Mouse (Mus musculus): ENCODE measurements around the gene Rabgap1l.

Rabgap1l gene

GRCm38 (mm10) chr1:160273133-160273743 lies 519.8 kb downstream of the Rabgap1l start:
- DNase-seq: no peak

- no peak for DNase-seq
Measured at GRCm38 (mm10) chr1:160271282-160271967, 521.6 kb downstream of the Rabgap1l start.

GRCm38 (mm10) chr1:160268322-160268721 lies 524.7 kb downstream of the Rabgap1l start:
- no peak for DNase-seq

- DNase-seq: no peak
Measured at GRCm38 (mm10) chr1:160263630-160264346, 529.2 kb downstream of the Rabgap1l start.

- DNase-seq: no peak
Measured at GRCm38 (mm10) chr1:160263053-160263452, 530.0 kb downstream of the Rabgap1l start.

GRCm38 (mm10) chr1:160262415-160262814 lies 530.6 kb downstream of the Rabgap1l start:
- no peak for DNase-seq

- DNase-seq: no peak
Measured at GRCm38 (mm10) chr1:160261849-160262248, 531.2 kb downstream of the Rabgap1l start.

- DNase-seq: no peak
Measured at GRCm38 (mm10) chr1:160260605-160261004, 532.4 kb downstream of the Rabgap1l start.

- no peak for DNase-seq
Measured at GRCm38 (mm10) chr1:160259884-160260283, 533.1 kb downstream of the Rabgap1l start.

- DNase-seq: no peak
Measured at GRCm38 (mm10) chr1:160253108-160253507, 539.9 kb downstream of the Rabgap1l start.

GRCm38 (mm10) chr1:160251388-160252007 lies 541.5 kb downstream of the Rabgap1l start:
- DNase-seq: no peak

- no peak for DNase-seq
Measured at GRCm38 (mm10) chr1:160250782-160251181, 542.2 kb downstream of the Rabgap1l start.

- no peak for DNase-seq
Measured at GRCm38 (mm10) chr1:160249786-160250185, 543.2 kb downstream of the Rabgap1l start.

- peak; percentile 55 for DNase-seq
Measured at GRCm38 (mm10) chr1:160247473-160247872, 545.5 kb downstream of the Rabgap1l start.

GRCm38 (mm10) chr1:160246844-160247243 lies 546.2 kb downstream of the Rabgap1l start:
- DNase-seq: no peak

GRCm38 (mm10) chr1:160245954-160246353 lies 547.1 kb downstream of the Rabgap1l start:
- DNase-seq: peak in 1 of 2 experiments; percentile 22

GRCm38 (mm10) chr1:160244689-160245088 lies 548.3 kb downstream of the Rabgap1l start:
- no peak for DNase-seq

- no peak for DNase-seq
Measured at GRCm38 (mm10) chr1:160240091-160240490, 552.9 kb downstream of the Rabgap1l start.

GRCm38 (mm10) chr1:160238852-160239443 lies 554.1 kb downstream of the Rabgap1l start:
- DNase-seq: no peak

GRCm38 (mm10) chr1:160237981-160238380 lies 555.0 kb downstream of the Rabgap1l start:
- no peak for DNase-seq

GRCm38 (mm10) chr1:160233921-160234320 lies 559.1 kb downstream of the Rabgap1l start:
- peak; percentile 30 to 35 for DNase-seq

GRCm38 (mm10) chr1:160232113-160232512 lies 560.9 kb downstream of the Rabgap1l start:
- DNase-seq: no peak

GRCm38 (mm10) chr1:160231013-160231412 lies 562.0 kb downstream of the Rabgap1l start:
- no peak for DNase-seq
